Mouse (Mus musculus): ENCODE data around the gene Tbccd1.

GRCm38 (mm10) chr16:22775471-22775985 lies 81.9 kb downstream of the Tbccd1 start:
- no peak for TF ChIP-seq CTCF (IDR thresholded peaks at IDR 0.05; ENCODE audit: low read depth, low read length)
- no peak for TF ChIP-seq TAL1 (conservative IDR thresholded peaks at IDR 0.05; ENCODE audit: low read depth, low read length)
- TF ChIP-seq GATA1 (IDR thresholded peaks at IDR 0.05; ENCODE audit: borderline replicate concordance, low read length) = no peak

All from G1E (cell line).